Mouse (Mus musculus): Measurements from ENCODE around the gene Tmem255b. TPM values are rescaled to one million over a fixed set of nuclear protein-coding genes. Genes with fewer than 3 reads are reported as not detected.
A peak's percentile ranks its signal among the peaks of the same experiment; 100 is the strongest.

Tmem255b gene
- total RNA-seq, 4 experiments from 2014 or later, result 3.4 to 5.1 (median 4.1) TPM

DNA sequence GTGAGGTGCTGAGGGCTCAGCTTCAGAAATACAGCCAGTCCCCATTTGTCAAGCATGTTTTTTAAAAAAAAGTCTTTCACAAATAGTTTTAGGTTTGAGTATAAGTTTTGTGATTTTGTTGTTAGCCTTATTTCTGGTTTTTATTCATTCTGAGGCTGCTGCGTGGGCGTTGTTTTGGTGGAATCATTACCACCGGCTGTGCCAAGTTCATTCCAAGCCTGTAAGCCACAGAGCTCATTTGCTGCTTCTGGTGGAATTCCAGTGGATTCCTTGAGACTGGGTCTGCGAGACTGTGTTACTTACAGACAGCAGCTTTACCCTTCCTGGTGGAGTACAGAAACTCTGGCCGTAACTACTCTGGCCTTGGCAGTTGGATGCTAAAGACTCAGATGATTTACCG lies 11.5 kb downstream of the Tmem255b start:
- no peak for DNase-seq (ENCODE audit: low spot score in 2 of 2)

DNA sequence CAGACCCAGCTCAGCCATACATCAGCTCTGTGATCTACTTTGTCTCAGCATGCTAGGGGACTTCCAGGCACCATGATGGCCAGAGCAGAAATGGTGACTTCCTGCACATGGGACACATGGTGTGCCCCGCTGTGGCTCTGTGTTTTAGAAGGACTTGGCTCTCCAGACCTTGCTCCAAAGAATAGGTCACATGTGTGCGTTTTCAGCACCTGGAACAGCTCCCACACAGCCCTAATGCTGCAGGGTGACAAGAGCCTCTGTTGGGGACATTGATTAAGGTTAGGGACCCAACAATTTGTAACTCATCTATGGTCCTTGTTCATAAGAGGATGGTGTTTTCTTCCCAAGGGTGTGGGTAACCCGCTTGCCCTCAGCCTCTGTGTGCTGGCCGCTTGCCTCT lies 13.2 kb downstream of the Tmem255b start:
- DNase-seq (ENCODE audit: low spot score in 2 of 2), result no peak

DNA sequence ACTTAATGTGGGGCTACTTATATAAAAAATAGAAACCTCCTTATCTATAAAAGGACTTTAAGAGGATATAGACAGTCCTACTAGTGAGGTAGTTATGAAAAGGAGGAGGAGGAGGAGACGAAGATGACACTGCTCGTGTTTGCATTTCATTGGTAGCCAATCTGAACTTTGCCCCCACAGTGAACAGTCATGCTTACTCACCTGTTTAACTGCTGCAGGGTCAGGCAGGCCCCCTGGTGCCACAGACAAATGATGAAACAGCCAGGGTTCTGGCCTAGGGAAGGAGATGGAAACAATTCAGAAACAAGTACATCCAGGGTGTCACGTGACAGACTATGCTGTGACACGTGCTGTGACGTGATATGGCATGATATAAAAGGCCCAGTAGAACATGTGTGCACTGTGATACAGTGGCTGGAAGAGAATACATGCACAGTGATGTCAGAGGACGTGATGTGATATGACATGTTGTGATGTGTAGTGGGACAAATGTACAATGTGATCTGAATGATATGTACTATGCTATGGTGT lies 16.8 kb downstream of the Tmem255b start:
- DNase-seq (ENCODE audit: low spot score in 2 of 2), result no peak

DNA sequence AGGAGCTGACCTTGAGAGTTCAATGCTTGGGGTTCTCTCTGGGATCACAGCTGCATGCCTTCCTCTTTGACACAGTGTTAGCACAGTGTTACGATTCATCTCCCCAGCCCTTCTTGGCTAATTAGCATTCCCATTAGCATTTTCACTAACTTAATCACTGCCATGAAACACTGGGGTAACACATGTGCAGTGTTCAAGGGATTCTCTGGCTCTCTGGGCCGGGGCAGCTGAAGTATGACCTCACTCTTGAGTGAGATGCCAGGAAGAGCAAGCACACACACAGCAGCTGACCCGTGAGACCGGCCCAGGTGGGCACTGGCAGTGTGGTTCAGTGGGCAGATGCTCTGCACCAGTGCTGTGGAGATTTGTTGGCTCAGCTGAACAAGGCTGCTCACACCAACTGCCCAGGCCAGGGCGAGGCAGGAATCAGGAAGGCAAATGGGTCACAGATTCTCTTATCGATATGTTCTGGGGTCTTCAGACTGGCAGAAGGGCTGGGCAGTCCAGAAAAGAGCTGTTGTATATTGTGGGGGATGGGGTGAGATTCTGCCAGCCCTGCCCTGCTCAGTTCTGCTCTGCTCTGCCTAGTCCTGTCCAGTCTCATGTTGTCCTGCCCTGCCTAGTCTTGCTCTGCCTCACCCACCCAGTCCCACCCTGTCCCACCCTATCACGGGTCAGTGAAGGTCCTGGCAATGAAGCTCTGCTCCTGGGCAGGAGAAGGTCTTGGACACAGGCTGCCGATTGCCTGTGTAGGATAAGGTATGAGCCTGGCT lies 19.5 kb downstream of the Tmem255b start:
- DNase-seq (ENCODE audit: low spot score in 2 of 2), result peak in 1 of 2 experiments; percentile 53

DNA sequence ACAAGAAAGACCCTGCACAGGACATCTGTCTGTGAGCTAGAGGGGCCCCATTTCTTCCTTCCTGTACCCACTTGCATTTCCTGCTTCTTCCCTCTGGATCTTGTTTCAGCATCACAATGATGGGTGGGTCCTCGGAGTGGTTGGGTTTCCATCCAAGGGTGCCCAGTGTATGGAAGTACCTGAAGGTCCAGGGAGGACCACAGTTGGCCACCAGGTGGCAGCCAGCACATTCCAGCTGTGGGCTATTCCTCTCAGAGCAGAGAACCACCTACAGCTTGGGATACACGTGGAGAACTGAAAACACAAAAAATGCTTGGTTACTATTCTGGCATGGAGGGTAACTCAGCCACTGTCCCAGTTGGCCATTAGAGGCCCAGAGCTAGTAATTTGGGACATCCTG lies 20.3 kb downstream of the Tmem255b start:
- peak in 1 of 2 experiments; percentile 35 for DNase-seq (ENCODE audit: low spot score in 2 of 2)

DNA sequence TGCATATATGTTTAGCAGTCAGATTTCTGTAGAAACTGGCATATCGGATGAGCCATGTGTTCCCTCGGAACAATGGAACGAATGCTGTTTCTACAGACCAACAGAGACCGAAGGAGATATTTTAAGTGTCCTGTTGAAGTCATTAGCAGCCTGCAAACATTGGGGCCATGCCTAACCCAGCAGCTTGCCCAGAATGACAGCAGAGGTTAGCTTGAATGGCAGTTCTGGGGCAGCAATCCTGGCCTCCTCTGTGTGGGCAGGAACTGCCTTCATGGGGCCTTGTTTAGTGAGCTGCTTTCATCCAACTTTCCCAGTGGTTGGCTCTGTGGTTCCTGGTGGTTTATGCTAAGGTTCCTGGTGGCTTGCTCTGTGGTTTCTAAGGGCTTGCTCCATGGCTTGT lies 24.4 kb downstream of the Tmem255b start:
- no peak for DNase-seq (ENCODE audit: low spot score in 2 of 2)

DNA sequence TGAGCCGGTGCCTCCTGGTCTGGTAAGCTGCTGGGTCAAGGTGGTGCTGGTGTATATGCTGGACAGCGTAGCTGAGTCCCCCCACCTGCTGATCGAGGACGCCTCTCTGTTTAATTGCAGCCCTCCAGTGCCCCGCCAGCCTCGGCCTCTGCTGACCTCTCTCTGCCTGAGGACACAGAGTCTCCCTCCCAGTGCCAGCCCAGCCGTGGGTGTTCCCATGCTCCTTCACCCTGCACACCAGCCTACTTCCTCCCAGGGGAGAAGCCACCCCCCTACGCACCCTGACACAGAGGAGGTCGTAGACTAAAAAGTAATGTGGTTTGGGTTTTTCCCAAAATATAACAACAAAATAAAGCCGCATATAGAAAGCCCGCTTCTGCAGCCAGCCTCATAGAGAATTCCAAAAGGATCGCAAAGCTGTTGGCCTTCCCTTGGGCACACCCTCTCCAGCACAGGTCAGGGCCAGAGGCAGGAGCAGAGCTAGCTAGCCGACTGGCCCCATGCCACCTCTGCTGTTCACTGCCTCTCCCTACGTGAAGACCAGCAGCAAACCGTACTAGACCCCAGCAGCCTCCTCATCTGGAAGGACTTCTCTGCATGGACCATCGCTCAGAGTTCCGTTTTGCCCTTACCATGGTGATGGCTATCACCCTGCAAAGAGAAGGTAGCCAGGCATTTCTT lies 26.2 kb downstream of the Tmem255b start:
- DNase-seq (ENCODE audit: low spot score in 2 of 2), result no peak

DNA sequence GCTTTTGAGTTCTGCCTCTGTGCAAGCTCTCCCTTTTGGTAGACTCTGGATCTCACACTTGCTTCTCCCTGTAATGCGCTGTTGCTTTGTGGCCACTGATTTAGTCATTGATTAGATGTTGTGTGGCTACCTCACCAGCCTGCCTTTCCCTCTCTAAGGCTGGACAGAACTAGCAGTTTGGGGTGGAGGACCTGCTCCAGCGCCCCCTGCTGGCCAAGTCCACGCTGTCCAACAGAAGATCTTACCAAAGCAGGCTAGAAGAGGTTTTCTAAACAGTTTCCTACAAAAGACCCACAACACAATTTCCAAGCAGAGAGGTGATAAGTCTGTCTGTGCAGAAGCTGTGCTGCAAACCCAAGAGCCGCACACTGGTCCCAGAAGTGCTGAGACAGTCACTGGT lies 26.9 kb downstream of the Tmem255b start:
- DNase-seq (ENCODE audit: low spot score in 2 of 2), result peak in 1 of 2 experiments; percentile 79

DNA sequence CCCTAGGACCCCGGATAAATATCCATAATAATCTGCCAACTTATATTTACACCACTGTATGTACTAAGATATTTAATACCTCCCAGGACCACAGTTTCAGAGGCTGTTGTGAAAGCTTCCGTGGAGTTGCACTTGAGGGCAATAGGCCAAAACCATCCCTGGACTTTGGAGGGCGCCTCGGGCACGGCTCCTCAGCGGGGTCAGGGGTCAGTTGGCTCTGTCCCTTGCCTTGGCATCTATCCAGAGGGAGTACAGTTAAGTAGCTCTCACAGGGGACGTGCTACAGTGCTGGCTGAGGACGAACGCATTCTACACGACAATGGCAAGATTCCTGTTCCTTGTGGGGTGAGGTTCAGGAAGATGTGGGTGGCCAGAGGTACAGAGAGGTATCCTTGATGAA lies 27.4 kb downstream of the Tmem255b start:
- no peak for DNase-seq (ENCODE audit: low spot score in 2 of 2)

DNA sequence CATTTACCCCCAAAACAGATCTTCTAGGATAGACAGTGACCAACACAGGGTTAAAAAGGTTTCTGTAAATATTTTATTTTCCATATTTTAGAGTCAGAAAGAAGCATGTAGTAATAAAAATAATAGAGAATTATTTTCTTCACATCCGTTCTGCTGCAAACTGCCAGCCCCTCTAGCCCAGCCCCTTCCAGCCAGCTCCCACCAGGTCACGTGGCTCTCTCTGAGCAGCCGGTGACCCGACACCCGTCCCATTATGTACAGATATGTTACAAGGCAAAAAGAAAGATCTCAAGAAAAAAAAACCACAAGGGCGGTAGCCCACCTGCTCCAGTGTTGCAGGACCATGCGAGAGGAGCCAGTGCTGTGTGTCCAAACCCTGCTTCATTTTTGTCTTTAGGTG lies 30.3 kb downstream of the Tmem255b start:
- DNase-seq (ENCODE audit: low spot score in 2 of 2), result no peak

DNA sequence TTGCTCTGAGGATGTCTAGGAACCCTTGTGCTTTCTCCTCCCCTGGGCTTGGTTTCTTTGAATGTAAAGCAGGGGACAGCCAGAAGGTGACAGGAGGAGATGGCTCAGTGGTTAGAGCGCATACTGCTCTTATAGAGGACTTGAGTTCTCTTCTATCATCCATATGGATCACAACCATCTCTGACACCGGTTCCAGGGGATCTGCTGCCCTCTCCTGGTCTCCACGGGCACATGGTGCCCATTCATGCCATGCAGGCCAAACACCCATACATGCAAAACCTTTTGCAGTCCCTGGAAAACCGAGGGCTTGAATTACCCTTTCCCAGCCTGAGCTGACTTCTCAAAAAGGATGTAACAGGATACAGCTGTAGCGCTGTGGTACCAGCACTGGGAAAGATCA lies 32.0 kb downstream of the Tmem255b start:
- no peak for DNase-seq (ENCODE audit: low spot score in 2 of 2)

DNA sequence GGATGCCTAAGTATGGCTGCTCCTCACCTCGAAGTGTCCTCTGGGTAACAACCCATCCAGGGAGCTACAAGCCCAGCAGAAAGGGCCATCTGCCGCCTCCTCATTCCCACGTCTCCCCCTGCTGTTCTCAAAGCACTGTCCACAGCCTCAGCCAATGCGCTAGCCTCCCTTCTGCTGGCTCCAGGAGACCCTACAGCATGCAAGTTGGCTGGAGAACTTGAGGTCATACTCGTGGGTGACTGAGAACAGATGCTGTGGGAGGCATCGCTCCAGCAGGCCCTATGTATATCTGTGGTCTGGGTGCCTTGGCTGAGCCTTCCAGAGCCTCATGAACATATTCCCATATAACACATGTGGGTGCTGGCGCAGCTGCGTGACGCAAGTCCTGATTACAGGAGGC lies 33.7 kb downstream of the Tmem255b start:
- no peak for DNase-seq (ENCODE audit: low spot score in 2 of 2)

DNA sequence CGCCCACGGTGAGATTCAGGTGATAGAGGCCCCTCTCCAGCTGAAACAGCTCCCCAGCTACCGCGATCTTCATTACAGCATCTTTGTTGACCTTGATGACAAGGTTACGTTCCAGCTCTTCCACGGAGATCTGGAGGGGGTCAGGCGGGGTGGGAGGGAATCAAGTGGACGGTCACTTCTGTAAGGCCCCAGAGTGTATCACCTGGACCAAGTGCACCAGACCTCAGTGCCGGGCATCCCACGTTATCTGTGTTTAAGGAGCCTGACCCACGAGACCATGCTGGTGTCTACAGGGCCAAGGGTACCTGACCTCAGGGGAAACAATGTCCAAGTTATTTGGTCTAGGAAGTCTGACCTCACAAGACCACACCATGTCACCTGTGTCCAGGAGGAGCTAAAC lies 36.5 kb downstream of the Tmem255b start:
- DNase-seq (ENCODE audit: low spot score in 2 of 2), result no peak

DNA sequence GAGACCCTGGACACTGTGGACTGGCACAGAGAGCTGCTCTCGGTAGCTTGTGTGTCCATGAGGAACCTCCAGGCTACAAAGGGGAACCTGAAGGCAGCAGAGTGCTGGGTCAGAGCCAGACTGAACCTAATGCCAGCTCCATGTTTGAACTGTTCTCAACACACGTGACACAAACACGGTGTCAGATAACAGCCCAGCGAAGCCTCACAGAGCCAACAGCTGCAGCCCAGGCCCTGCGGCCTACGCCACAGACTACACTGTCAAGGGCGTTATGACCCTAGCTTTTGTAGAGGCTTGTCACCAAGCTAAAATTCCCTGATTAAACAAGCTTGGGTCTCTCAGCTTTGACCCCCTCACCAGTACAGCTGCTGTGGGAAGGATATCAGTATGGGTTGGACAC lies 37.3 kb downstream of the Tmem255b start:
- no peak for DNase-seq (ENCODE audit: low spot score in 2 of 2)

DNA sequence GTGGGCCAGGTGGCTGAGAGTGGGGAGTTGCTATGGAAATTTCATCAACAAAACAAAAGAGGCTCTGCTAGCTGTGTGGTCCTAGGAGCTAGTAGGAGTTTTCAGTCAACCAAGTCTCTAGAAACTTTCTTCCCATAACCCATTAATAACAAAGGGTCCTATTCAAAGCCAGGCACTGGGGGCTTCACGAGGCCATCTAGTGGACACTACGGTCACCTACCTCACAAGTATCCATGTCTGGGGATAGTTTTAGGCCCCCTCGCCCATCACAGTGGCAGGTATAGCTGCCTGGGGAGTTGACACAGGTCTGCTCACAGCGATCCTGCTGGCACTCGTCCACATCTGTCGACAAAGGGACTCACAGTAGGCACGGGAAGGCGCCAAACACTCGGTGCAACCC lies 40.9 kb downstream of the Tmem255b start:
- no peak for DNase-seq (ENCODE audit: low spot score in 2 of 2)

DNA sequence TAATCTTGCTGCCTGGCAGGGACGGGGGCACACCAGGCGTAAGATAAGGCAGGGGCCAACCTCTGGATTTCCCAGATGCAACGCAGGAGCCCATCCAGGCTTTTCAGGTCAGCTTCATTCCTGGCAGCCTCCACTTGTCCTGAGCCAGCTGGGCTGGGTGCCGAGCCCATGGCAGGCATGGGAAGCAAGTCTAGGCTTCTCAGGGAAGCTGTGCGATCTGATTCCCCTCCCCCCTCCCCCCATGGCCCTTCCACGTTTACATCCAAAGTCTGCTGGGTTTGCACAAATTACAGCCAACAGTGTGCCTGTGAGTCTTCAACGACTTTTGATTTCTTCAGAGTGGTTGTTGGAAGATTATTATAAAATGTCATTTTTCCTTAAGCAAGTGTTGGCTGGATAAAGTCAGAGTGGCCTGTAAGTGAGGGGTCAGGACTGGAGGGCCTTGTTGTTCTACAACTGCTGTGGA lies 46.1 kb downstream of the Tmem255b start:
- no peak for DNase-seq (ENCODE audit: low spot score in 2 of 2)

DNA sequence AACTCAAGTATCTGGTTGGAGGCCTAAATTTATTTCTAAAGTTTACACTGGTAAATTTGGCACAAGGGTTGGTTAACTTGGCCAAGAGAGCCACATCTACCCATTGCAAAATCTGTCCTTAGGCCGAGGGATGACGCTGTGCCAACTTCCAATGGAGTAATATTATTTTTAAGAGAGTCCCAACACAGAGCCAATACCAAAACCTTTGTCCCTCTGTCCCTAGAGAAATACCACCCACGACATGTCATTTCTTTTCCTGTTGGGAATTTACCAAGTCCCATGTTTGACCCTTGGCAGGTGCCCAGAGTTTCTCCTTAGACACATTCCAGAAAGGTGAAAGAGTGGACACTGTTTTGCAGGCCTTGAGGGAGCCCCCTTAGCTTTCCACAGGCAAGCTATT lies 46.6 kb downstream of the Tmem255b start:
- no peak for DNase-seq (ENCODE audit: low spot score in 2 of 2)

DNA sequence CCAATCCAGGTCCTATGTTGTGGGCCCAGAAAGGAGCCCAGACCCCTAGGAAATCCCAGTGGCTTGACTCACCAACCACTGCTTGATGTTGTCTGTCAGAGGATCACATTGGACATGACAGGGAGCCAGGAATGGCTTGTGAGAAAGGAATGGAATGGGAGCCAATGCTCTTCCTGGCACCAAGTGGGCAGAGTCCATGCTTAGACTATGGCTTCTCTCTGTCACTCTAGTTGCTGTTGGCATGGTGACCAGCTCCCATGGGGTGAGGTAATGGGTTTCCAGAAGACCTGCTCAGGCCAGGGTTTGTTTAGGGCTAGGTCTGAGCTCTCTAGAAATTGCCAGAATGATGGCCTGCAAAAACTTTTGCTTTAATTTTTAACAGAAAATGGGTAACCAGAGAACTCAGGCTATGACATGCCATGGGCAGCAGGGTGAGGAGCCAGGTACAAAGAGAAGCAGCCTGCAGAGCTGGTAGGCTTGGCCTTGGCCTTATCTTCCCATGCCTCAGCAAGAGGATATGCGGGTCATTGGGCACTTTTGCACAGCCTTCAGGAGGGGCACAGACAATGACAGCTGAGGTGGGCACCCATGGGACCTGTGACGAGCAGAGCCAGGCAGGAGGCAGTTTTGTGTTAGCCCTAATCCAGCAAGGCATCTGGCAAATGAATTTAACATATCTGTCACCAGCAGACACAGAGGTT lies 47.3 kb downstream of the Tmem255b start:
- no peak for DNase-seq (ENCODE audit: low spot score in 2 of 2)

DNA sequence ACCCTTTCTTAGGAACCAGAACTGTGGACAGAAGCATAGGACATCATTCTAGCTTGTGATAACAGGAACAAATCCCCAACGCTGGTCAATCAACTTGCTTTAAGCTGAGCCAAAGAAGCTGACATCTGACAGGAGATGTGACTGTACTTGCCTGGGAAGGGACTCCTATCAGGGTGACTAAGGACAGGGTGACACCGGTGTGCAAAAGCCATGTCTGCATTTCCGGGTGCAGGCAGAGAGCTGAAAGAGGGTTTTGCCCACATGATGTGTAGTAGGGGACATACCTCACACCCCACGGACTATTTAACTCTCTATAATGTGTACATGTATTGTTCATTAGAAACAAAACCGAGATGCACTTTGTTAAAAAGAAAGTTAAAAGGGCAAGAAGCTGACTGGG lies 48.2 kb downstream of the Tmem255b start:
- no peak for DNase-seq (ENCODE audit: low spot score in 2 of 2)

DNA sequence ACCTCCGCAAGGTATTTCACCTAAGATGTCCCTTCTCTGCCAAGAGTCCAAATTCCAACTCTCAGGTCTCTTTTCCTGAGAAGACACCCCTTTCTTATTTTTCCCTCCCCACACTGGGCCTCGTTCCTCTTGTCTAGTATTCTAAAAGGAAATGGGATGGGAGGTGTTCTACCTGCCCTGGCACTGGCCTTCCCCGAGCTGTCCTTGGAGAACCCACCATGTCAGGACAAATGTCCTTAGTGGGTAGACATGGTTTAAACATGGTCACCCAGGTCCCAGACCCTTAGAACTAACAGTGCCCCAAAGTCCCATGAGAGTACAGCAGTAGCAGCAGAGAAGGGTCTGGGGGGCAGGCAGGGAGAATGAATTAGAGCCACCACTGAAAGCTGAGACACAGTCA lies 54.4 kb downstream of the Tmem255b start:
- no peak for DNase-seq (ENCODE audit: low spot score in 2 of 2)

DNA sequence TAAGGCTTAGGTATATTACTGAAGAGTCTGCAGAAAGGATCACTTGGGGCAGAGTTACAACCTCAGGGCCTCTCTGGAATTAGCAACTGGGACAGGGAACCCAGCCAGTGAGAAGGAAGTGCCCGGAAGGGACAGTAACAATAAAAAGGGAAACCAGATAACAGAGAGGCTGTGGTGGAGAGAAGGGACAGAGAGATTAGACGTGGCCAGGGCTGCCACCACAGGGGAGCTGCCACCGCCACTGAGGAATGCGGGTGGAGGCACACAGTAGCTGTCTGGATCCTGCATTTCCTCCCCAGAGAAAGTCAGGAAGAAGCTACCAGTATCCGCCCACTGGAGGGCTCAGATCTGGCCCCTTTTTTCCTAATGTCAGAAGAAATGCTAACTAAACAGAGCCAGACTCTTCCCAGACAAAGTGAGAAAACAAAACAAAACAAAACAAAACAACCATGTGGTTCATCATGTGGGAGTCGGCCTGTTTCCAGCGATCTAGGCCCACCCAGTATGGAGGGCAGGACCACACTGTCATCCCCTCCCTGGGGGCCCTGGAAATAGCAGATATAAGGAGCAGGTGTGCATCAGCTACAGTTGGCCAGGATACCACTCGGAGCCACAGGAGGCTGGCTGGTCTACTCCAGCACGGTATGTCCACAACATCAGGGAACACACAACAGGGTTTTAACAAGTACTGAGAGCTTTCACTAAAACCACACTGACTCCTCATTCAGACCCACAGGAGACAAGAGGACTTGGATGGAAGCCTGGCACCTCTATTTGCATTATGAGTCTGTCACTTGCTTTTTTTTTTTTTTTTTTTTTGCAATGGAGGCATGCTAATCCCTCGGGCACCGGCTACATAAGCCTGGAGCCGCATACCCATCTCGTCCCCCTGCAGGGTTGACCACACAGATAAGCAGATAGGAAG lies 55.3 kb downstream of the Tmem255b start:
- no peak for DNase-seq (ENCODE audit: low spot score in 2 of 2)
